Mouse (Mus musculus): Measurements from ENCODE around the gene Hoxd9.

Hoxd9 gene

DNA sequence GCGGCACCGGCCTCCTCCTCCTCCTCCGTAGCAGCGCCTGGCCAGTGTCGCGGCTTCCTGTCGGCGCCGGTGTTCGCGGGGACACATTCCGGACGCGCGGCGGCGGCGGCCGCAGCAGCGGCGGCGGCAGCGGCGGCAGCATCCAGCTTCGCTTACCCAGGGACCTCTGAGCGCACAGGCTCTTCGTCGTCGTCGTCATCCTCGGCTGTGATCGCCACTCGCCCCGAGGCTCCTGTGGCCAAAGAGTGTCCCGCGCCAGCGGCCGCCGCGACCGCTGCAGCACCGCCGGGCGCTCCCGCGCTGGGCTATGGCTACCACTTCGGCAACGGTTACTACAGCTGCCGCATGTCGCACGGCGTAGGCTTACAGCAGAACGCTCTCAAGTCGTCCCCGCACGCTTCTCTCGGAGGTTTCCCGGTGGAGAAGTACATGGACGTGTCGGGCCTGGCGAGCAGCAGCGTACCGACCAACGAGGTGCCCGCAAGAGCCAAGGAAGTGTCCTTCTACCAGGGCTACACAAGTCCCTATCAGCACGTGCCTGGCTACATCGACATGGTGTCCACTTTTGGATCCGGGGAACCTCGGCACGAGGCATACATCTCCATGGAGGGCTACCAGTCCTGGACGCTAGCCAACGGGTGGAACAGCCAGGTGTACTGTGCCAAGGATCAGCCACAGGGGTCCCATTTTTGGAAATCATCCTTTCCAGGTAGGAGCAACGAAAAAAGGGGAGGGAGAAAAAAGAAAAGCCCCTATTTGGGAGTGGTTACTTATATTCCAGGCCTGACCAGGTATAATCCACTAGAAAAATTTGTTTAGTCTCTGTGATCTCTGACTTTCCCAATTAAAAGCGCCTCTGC is 28.9 kb upstream of the Hoxd9 start:
- no peak for DNase-seq (ENCODE audit: low spot score)

- no peak for DNase-seq (ENCODE audit: low spot score)
Observed at GRCm38 (mm10) chr2:74669230-74669578, 28.3 kb upstream of the Hoxd9 start.

GRCm38 (mm10) chr2:74669650-74670235 is 27.8 kb upstream of the Hoxd9 start:
- DNase-seq (ENCODE audit: low spot score): no peak

DNA sequence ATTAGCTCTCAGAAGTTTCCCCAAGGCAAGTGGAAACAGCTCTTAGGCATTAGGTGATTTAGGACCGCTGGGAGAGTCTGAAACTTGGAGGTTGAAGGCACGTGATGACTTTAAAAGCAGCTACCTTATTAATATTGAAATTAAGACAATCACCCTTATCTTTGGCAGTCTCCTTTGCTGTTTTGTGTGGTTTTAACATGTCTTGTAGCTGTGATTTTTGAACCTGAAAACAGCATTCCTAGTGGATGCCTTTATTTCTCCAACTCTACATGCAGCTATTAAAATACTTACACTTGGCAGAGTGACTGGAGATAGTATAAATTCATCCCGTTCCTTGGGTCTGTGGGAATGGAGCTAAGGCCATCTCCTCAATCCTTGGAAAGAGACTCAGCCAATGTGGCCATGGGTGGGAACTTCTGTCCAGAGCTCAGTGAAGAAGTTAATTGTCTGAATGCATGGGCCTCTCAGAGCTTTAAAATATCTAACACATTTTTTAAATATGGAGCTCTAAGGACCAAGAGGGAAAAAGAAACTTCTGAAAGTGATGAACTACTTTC is 26.8 kb upstream of the Hoxd9 start:
- no peak for DNase-seq (ENCODE audit: low spot score)

DNA sequence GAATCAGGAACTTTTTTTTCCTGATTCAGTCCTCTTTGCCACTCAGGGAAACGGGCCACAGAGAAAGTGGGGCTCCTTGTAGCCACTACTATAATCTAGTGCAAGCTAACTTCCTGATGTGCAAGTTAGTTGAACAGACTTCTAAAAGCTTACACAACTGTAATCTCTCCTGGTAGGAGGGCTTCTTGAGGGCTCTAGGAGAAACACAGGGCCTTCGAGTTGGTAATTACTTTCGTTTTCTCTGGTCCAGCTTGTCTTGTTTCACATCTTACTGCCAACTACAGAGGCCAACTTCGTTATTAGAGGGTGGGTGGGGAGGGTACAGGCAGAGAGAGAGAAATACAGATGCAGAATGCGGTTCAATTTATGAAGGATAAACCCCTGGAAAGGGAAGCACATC is 25.7 kb upstream of the Hoxd9 start:
- DNase-seq (ENCODE audit: low spot score): no peak

DNA sequence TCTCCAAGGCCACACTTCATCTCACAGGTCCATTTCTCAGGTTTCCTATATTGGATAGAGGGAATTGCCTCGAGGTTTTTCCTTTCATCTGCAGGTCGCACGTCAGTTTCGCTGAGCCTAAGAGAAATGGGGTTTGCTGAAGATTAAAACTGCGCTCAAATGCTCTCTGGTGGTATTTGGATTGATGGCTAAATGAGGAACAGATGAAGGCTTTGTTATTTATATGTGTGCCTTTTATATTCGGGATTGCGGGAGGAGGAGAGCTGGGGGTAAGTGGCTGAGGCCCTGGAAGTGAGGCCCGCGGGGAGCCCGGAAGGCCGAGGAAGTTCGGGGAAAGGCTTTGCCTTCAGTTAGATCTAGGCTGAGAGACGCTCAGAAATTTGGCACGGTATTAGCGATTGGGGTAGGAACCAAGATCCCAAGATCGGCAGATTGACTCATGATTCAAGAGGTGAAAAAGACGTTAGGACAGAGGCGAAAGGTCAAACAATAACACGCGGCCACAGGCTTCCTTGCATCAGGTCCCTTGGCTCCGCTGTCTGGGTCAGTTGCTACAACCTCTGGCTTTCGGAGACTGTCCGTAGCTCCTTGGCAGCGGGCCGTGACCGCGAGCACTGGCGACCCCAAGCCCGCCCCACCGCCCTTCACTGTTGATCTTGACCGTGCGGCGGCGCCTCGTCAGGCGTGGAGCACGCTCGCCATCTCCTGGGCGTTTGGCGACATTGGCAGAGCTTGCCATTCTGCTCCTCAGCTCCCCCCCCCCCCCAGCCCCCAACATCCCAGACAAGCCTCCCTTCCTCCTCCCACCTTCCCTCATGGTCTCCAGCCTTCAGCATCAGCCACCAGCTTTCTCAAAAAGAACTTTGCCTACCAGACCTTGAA is 24.8 kb upstream of the Hoxd9 start:
- no peak for DNase-seq (ENCODE audit: low spot score)

- DNase-seq (ENCODE audit: low spot score): no peak
Observed at GRCm38 (mm10) chr2:74673835-74674425, 23.6 kb upstream of the Hoxd9 start.

DNA sequence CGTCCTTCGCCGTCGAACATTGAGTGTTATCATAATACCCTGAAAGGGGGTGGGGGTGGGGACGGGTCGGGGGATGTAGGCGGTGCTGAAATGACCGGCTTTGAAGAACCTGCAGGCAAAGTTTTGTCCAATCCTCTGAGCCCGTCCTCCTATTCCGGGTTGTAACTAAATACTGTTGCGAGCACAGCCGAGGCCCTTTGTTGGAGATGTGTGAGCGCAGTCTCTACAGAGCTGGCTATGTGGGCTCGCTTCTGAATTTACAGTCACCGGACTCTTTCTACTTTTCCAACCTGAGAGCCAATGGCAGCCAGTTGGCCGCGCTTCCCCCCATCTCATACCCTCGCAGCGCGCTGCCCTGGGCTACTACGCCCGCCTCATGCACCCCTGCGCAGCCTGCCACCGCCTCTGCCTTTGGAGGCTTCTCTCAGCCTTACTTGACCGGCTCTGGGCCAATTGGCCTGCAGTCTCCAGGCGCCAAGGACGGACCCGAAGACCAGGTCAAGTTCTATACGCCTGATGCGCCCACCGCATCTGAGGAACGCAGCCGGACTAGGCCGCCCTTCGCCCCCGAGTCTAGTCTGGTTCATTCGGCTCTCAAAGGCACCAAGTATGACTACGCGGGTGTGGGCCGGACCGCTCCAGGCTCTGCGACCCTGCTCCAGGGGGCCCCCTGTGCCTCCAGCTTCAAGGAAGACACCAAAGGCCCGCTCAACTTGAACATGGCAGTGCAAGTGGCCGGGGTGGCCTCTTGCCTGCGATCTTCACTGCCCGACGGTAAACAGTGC is 22.5 kb upstream of the Hoxd9 start, which contains the start of gene Hoxd12:
Gene Hoxd12, plus strand, starts transcription at position 133 of the 785 bp plus-strand sequence.
- DNase-seq (ENCODE audit: low spot score): no peak

- DNase-seq (ENCODE audit: low spot score): no peak
Observed at GRCm38 (mm10) chr2:74675666-74676282, 21.8 kb upstream of the Hoxd9 start.

DNA sequence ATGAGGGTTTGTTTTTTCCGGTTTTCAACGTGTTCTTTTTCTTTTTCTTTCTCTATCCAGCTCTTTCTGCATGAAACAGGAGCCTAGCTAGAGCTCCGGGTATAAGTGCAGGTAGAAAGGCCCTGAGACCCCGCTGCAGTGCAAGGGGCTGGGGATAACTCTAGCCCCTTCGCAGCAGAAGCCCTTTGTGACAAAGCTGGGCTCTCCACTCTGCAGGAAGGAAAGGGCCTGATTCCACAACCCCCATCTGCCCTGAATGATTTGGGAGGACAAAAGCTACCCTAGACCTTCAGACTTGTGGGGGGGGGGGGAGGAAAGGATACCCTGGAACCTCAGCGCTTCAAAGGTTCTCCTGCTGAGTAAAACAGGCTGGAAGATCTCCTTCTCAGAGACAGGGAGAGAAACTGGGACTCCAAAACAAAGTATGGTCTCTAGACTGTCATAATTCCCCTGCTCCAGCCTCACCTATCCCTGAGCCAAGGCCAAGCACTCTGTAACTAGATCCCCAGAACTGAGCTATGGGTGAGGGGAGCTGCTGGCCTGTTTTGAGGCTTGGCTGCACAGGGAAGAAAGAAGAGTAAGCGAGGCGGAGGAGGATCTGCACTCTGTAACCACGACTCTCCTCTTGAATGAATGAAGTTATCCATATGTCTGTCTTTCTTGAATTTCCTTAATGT is 21.0 kb upstream of the Hoxd9 start:
- no peak for DNase-seq (ENCODE audit: low spot score)

GRCm38 (mm10) chr2:74677106-74677505 is 20.4 kb upstream of the Hoxd9 start:
- no peak for DNase-seq (ENCODE audit: low spot score)

DNA sequence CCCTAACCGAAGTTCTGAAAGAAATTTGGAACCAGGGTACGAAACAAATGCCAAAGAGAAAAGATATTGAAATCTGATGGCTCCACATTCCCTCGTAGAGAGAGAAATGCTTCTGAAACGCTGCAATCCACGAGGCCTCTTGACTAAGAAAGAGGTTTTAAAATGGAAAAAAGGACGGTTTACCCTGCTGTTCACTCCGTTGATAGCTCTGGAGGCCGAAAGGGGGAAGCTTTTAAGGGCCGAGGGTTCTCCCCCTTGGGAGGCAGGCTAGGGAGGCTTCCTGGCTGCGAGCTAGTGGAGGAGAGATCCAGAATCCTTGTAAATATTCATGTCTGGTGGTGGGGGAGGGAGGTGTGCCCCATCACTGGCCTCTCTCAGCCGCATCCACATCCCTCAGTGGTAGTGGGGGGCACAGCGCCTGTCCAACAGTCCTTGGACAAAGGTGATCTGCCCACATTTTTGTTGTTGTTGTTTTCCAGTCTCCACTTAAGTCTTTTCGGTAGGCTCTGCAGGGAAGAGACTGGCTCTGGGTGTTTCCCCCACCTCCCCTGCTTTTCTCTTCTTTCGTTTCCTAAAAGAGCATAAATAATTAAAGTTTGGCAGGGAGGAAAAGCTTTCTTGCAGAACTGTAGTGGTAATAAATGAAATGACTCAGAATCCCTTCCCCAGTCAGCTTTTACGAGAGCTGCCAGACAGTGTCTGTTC is 18.5 kb upstream of the Hoxd9 start, which contains the start of gene Hoxd11:
Gene Hoxd11, plus strand, starts transcription at position 667 of the 705 bp plus-strand sequence.
- no peak for DNase-seq (ENCODE audit: low spot score)

DNA sequence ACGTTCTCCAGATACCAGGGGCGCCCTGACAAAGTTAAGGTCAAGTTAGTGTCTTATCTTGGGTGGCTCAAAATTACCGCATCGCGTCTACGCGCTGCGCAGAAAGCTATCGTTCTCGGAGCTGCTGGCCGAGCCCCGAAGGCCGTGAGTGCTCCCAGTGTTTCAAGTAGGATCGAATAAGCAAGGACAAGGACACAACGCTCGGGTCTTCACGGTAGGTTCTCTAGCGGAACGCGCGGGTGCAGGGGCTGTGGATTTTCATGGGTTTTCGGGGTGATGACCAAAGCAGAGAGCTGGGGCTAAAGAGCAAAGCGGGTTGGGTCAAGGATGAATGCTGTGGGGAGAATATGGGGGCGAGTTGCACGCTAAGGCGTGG is 17.9 kb upstream of the Hoxd9 start:
- DNase-seq (ENCODE audit: low spot score): no peak

GRCm38 (mm10) chr2:74679980-74680379 is 17.5 kb upstream of the Hoxd9 start:
- DNase-seq (ENCODE audit: low spot score): no peak

GRCm38 (mm10) chr2:74680561-74681398 is 16.7 kb upstream of the Hoxd9 start:
- DNase-seq (ENCODE audit: low spot score): no peak

- DNase-seq (ENCODE audit: low spot score): no peak
Observed at GRCm38 (mm10) chr2:74681594-74682531, 15.7 kb upstream of the Hoxd9 start.

GRCm38 (mm10) chr2:74682796-74683195 is 14.7 kb upstream of the Hoxd9 start:
- no peak for DNase-seq (ENCODE audit: low spot score)

Measured in spleen, adult 12 weeks (tissue).